Mouse (Mus musculus): ENCODE measurements around the gene Trim47.

DNA sequence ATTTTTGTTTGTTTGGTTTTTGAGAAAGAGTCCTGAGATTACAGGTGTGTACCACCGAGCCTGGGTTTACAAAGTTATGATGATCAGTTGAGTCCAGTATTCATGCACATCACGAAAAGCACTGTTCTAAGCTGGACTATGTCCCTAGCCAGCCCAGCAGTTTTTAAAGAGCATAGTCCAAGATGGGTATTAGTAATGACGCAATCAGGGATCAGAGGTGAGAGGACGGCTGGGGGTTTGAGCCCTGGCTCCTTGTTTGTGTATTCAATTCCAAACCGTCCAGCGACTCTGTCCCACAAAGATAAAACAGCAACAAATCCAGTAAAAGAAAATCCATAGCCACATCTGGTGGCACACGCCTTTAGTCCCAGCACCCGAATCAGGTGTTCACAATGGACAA, 38.8 kb downstream of the Trim47 start:
- no peak for TF ChIP-seq CTCF (IDR thresholded peaks at IDR 0.05; ENCODE audit: control insufficient read depth, insufficient read depth, insufficient replicate concordance, low read depth, low read length)
- TF ChIP-seq POLR2A (IDR thresholded peaks at IDR 0.05; ENCODE audit: control insufficient read depth, low read depth, low read length), result no peak

Data from testis, adult 2 months (tissue).